Mouse (Mus musculus) CH12.LX (cell line): ENCODE data around the gene Zbtb34.

Source experiments
- CTCF ChIP-seq, 2 experiments: IDR thresholded peaks in 1 of 2; conservative IDR thresholded peaks in 1 of 2; 2 replicates each; pipeline ENCODE4 v1.5.1; 2011 to 2012; ENCODE audit warnings: low read depth in 2 of 2, low read length in 2 of 2, improper control_type of control experiment in 1 of 2, inconsistent platforms in 1 of 2, mild to moderate bottlenecking in 1 of 2, moderate library complexity in 1 of 2
- MAFK ChIP-seq: IDR thresholded peaks from 2 replicates; pipeline ENCODE4 v1.6.1; 2011; ENCODE audit warnings: low read length, improper control_type of control experiment; ENCODE audit not compliant: insufficient replicate concordance
- NRF1 ChIP-seq: IDR thresholded peaks from 2 replicates; pipeline ENCODE4 v1.6.1; 2014; ENCODE audit warnings: low read depth, mild to moderate bottlenecking, inconsistent platforms, low read length, improper control_type of control experiment, moderate library complexity
- PAX5 ChIP-seq: IDR thresholded peaks from 2 replicates; pipeline ENCODE4 v1.6.1; 2012; ENCODE audit warnings: low read length, inconsistent platforms, mixed read lengths
- POLR2A ChIP-seq: IDR thresholded peaks from 2 replicates; pipeline ENCODE4 v1.6.1; 2011; ENCODE audit warnings: low read depth, mild to moderate bottlenecking, improper control_type of control experiment, low read length
- SIN3A ChIP-seq: IDR thresholded peaks from 2 replicates; pipeline ENCODE4 v1.6.1; 2012; ENCODE audit warnings: low read length, improper control_type of control experiment, inconsistent platforms
- TCF12 ChIP-seq: IDR thresholded peaks from 2 replicates; pipeline ENCODE4 v1.6.1; 2014; ENCODE audit warnings: low read depth, mild to moderate bottlenecking, inconsistent platforms, low read length, improper control_type of control experiment
- ZNF384 ChIP-seq: IDR thresholded peaks from 2 replicates; pipeline ENCODE4 v1.6.1; 2012; ENCODE audit warnings: low read depth, low read length, improper control_type of control experiment, inconsistent platforms

GRCm38 (mm10) chr2:33426640-33427398, 4.3 kb downstream of the Zbtb34 start:
- no peak for TF ChIP-seq ZNF384
- no peak for TF ChIP-seq CTCF (conservative IDR thresholded peaks at IDR 0.05 in 1 of 2, IDR thresholded peaks at IDR 0.05 in 1 of 2; ENCODE audit: low read depth in 2 of 2, low read length in 2 of 2)
- no peak for TF ChIP-seq MAFK
- TF ChIP-seq TCF12: no peak
- no peak for TF ChIP-seq NRF1
- no peak for TF ChIP-seq SIN3A
- TF ChIP-seq PAX5: no peak
- TF ChIP-seq POLR2A: no peak
